Mouse (Mus musculus): ENCODE measurements at regions not wholly inside any gene's neighbourhood (a gene's known extent, or its start where the extent isn't known, plus 50 kb on each side); places are given as distances from the start of the nearest gene placed in this dataset.
A peak's percentile ranks its signal among the peaks of the same experiment; 100 is the strongest.

DNA sequence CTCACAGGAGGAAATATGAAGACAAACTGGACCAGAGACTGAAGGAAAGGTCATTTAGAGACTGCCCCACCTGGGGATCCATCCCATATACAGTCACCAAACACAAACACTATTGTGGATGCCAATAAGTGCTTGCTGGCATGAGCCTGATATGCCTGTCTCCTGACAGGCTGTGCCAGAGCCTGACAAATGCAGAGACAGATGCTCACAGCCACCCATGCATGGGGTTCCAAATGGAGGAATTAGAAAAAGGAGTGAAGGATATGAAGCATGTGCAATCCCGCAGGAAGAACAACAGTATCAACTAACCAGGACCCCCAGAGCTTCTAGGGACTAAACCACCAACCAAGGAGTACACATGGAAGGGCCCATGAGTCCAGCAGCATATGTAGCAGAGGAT lies 505.9 kb downstream of the Gm6685 start:
- DNase-seq (ENCODE audit: low spot score in 2 of 2) = no peak

DNA sequence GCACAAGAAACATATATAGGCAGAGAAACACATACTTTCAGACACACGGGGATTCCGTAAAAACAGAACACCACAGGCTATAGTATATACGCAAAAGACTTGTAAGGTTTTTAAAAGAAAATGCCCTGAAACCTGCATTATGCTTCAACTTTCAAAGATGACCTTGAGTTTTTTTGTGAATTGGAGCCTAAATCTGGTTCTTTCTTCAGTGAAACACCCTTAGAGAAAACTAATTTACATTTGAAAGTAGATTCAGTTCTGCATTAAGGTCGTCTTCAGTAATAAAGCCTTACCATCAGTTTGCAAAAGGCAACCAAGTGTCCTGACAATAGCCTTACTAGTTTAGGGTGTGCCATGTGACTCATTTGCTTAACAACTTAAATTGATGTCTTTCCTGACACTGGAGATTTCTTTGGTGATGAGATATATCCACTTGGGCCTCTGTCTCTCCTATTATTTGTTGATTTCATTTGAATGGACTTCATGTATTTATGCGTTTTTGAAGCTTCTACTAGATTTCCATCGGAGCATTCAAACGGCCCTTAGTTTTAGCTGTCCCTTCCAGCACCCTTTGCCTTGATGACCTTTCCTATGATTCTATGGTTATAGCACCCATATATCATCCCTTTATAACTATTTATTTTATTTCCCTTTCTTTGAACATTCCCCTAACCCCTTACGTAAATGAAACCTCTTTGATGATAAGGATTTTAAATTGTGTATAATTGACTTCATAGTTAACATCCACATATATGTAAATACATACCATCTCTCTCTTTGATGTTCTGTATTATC lies 539.6 kb downstream of the Gm6685 start:
- DNase-seq (ENCODE audit: low spot score in 2 of 2) = no peak

DNA sequence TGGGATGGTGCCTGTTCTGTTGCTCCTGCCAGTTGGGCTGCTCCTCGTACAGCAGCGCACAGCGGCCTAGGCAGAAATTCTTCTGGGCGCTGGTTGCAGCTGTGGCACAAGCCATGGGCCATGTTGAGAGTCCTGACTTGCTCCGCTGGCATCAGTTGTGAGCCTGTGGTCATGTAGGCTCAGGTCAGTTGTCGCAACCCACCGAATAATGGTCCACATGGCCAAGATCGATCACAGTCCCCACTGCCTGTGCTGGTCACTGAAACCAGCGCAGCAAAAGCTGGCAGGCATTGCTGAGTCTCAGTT lies 585.8 kb downstream of the Gm6685 start:
- DNase-seq (ENCODE audit: low spot score in 2 of 2) = no peak

DNA sequence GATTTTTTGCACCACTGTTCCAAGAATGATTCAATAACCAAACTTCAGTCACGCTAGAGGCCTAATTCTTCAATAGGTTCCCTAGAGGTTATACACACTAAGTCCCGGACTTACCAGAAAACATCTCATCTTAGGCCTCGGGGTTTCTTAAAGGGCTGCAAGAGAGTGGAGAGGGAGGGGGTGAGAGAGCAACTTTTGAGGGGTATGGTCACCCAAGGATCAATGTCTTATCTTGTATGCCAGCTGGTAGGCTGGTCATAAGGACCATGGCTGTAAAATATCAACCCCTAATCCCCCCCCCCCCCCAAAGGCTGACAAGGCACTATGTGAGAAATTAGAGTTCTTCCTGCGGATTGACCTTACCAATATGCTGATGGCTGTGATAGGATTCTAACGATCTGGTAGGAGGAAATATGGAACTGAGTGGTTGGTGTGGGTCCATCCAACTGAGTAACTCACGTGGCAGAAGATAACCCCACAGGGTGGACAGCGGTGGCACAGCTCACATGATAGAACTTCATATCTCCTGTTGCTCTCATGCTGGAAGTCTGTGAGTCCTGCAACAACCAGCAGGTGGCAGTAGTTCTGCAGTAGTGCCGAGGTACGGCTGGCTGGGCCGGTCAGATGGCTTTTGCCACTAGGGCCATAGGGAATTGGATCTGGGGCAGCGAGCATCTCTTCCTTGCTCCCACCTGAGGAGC lies 586.3 kb downstream of the Gm6685 start:
- DNase-seq (ENCODE audit: low spot score in 2 of 2) = peak; percentile 21 to 55

- no peak for DNase-seq (ENCODE audit: low spot score in 2 of 2)
Measured at GRCm38 (mm10) chr11:27726109-27726508, 613.6 kb downstream of the Gm6685 start.

- no peak for DNase-seq (ENCODE audit: low spot score in 2 of 2)
Measured at GRCm38 (mm10) chr11:27721346-27721745, 618.3 kb downstream of the Gm6685 start.

DNA sequence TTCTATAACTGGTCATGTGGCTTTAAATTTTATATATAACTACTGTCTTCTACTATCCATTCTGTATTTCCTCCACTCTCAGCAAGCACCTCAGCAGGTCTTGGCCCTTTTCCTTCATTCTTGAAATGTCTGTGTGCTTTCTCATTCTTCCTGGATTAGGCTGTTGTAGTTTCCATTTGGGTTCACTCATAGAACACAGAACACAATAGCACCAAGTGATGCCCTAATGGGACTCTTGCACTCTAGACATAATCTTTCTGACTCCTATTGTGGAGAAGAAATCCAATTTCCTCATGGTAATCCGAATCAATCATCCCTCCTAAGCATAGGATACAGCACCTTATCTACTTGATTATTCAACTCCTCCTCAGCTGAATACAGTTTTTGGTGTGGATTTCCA lies 667.2 kb downstream of the Gm6685 start:
- no peak for DNase-seq (ENCODE audit: low spot score in 2 of 2)

Measured in cerebellum, postnatal 4 days (tissue).